Mouse (Mus musculus): Measurements from ENCODE around the gene Id4.

Id4 gene

GRCm38 (mm10) chr13:48260690-48261278 lies at the start of gene Id4:
Gene Id4 (plus strand): TSS chr13:48261228.
- in situ Hi-C loops (cut with MboI, MseI), result loop anchor here in 1 of 2 experiments (25.0 kb wide), 1 partner anchor 1623 kb away; no protein-coding TSS in a partner anchor

- in situ Hi-C loops (cut with MboI, MseI), result no loop called here
Measured at GRCm38 (mm10) chr13:48227136-48227535, 33.9 kb upstream of the Id4 start.

GRCm38 (mm10) chr13:48227712-48228111 lies 33.3 kb upstream of the Id4 start:
- in situ Hi-C loops (cut with MboI, MseI), result no loop called here

GRCm38 (mm10) chr13:48228114-48228513 lies 32.9 kb upstream of the Id4 start:
- in situ Hi-C loops (cut with MboI, MseI), result no loop called here

- in situ Hi-C loops (cut with MboI, MseI), result loop anchor here in 1 of 2 experiments (10.0 kb wide), 1 partner anchor 804 kb away; no protein-coding TSS in a partner anchor
Measured at GRCm38 (mm10) chr13:48230996-48231395, 30.0 kb upstream of the Id4 start.

- in situ Hi-C loops (cut with MboI, MseI), result loop anchor here in 1 of 2 experiments (10.0 kb wide), 1 partner anchor 798 kb away; no protein-coding TSS in a partner anchor
Measured at GRCm38 (mm10) chr13:48236436-48236835, 24.6 kb upstream of the Id4 start.

GRCm38 (mm10) chr13:48236865-48237264 lies 24.2 kb upstream of the Id4 start:
- in situ Hi-C loops (cut with MboI, MseI), result loop anchor here in 1 of 2 experiments (10.0 kb wide), 1 partner anchor 798 kb away; no protein-coding TSS in a partner anchor

- in situ Hi-C loops (cut with MboI, MseI), result loop anchor here in 1 of 2 experiments (10.0 kb wide), 1 partner anchor 797 kb away; no protein-coding TSS in a partner anchor
Measured at GRCm38 (mm10) chr13:48237516-48237915, 23.5 kb upstream of the Id4 start.

GRCm38 (mm10) chr13:48245235-48246012 lies 15.6 kb upstream of the Id4 start:
- in situ Hi-C loops (cut with MboI, MseI), result no loop called here

- in situ Hi-C loops (cut with MboI, MseI), result loop anchor here in 1 of 2 experiments (25.0 kb wide), 1 partner anchor 1615 kb away; no protein-coding TSS in a partner anchor
Measured at GRCm38 (mm10) chr13:48252559-48252958, 8.5 kb upstream of the Id4 start.

- in situ Hi-C loops (cut with MboI, MseI), result loop anchor here in 1 of 2 experiments (25.0 kb wide), 1 partner anchor 1618 kb away; no protein-coding TSS in a partner anchor
Measured at GRCm38 (mm10) chr13:48255026-48255425, 6.0 kb upstream of the Id4 start.

- in situ Hi-C loops (cut with MboI, MseI), result loop anchor here in 1 of 2 experiments (25.0 kb wide), 1 partner anchor 1624 kb away; no protein-coding TSS in a partner anchor
Measured at GRCm38 (mm10) chr13:48261341-48262221, 553 bp downstream of the Id4 start.

- in situ Hi-C loops (cut with MboI, MseI), result loop anchor here in 1 of 2 experiments (25.0 kb wide), 1 partner anchor 1625 kb away; no protein-coding TSS in a partner anchor
Measured at GRCm38 (mm10) chr13:48262451-48262969, 1.5 kb downstream of the Id4 start.

GRCm38 (mm10) chr13:48265029-48265428 lies 4.0 kb downstream of the Id4 start:
- in situ Hi-C loops (cut with MboI, MseI), result loop anchor here in 1 of 2 experiments (25.0 kb wide), 1 partner anchor 1628 kb away; no protein-coding TSS in a partner anchor

- in situ Hi-C loops (cut with MboI, MseI), result loop anchor here in 1 of 2 experiments (25.0 kb wide), 1 partner anchor 1636 kb away; no protein-coding TSS in a partner anchor
Measured at GRCm38 (mm10) chr13:48273451-48274069, 12.5 kb downstream of the Id4 start.

- in situ Hi-C loops (cut with MboI, MseI), result loop anchor here in 1 of 2 experiments (25.0 kb wide), 1 partner anchor 1637 kb away; no protein-coding TSS in a partner anchor
Measured at GRCm38 (mm10) chr13:48274107-48274506, 13.1 kb downstream of the Id4 start.

- in situ Hi-C loops (cut with MboI, MseI), result no loop called here
Measured at GRCm38 (mm10) chr13:48276981-48277380, 16.0 kb downstream of the Id4 start.

GRCm38 (mm10) chr13:48284426-48284825 lies 23.4 kb downstream of the Id4 start:
- in situ Hi-C loops (cut with MboI, MseI), result no loop called here

- in situ Hi-C loops (cut with MboI, MseI), result no loop called here
Measured at GRCm38 (mm10) chr13:48284918-48285693, 24.1 kb downstream of the Id4 start.
